Mouse (Mus musculus): ENCODE data around the gene Syngr3.
"Not testable (repeated sequence)": the region's sequence is repeated elsewhere in the genome, so short reads cannot be mapped to it uniquely, and the experiment has no call there.

Syngr3 gene

GRCm38 (mm10) chr17:24689251-24690081 lies at the start of gene Syngr3:
Syngr3 (minus strand) TSS chr17:24689955.
- no peak for DNase-seq (ENCODE audit: low read depth, low spot score)

GRCm38 (mm10) chr17:24738238-24738637 lies 48.5 kb upstream of the Syngr3 start:
- no peak for DNase-seq (ENCODE audit: low read depth, low spot score)

DNA sequence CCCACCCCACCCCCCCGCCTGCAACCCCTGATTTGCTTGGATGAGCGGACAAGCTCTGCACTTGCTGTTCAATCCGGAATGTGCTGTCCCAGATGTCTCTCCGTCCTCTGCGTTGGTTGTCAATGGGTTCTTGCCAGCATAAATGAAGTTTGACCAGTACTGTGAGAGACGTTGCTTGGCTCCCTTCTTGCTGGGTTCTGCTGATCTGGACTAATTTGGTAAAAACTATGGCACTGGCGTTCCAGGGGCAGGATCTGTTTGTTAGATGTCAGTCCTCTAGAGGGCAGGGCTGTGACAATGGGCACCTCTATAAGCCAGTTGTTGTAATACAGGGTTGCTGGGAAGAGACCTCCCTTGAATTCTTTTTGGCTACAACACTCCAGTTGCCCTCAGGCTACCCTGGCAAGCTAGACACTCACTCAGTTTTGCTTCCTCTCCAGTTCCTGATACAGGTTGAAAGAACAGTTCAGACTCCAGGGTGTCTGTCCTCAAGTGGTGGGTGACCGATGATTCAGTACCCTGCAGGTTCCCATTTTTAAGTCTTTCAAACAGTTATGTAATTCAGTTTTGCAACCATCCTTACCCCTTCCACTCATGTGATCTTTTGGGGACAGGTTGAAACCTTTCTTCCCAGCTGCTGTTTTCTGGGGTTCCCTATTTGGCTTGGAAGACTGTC lies 47.5 kb upstream of the Syngr3 start:
- peak; percentile 57 for DNase-seq (ENCODE audit: low read depth, low spot score)

GRCm38 (mm10) chr17:24736330-24737051 lies 46.7 kb upstream of the Syngr3 start, which contains the start of gene Msrb1:
Msrb1 (plus strand) TSS chr17:24736642.
- DNase-seq (ENCODE audit: low read depth, low spot score), result peak; percentile 100

DNA sequence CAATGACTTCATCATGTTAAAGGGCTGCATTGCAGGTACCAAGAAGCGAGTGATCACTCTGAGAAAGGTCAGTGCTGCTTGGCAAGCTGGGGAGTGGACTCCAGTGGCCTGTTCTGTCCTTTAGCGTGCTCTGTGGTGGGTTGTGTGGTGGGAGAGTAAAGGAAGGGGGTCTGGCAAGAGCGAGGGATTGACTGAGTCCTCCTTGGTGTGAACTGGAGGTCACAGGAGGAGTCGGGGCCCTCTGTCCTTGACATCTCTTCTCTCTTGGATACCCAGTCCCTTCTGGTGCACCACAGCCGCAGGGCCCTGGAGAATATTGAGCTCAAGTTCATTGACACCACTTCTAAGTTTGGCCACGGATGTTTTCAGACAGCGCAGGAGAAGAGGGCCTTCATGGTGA lies 45.7 kb upstream of the Syngr3 start:
- no peak for DNase-seq (ENCODE audit: low read depth, low spot score)

DNA sequence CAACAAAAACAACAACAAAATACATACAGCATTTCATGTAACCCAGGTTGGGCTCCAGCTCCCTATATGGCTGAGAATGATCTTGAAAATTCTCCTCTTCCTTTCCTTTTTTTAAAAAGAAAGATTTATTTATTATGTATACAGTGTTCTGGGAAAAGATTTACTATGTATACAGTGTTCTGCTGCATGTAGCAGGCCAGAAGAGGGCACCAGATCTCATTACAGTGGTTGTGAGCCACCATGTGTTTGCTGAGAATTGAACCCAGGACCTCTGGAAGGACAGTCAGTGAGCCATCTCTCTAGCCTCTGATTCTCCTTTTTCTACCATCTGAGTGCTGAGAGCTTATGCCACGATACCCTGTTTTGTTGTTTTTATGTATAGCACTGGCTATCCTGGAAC lies 44.8 kb upstream of the Syngr3 start:
- peak; percentile 32 for DNase-seq (ENCODE audit: low read depth, low spot score)

DNA sequence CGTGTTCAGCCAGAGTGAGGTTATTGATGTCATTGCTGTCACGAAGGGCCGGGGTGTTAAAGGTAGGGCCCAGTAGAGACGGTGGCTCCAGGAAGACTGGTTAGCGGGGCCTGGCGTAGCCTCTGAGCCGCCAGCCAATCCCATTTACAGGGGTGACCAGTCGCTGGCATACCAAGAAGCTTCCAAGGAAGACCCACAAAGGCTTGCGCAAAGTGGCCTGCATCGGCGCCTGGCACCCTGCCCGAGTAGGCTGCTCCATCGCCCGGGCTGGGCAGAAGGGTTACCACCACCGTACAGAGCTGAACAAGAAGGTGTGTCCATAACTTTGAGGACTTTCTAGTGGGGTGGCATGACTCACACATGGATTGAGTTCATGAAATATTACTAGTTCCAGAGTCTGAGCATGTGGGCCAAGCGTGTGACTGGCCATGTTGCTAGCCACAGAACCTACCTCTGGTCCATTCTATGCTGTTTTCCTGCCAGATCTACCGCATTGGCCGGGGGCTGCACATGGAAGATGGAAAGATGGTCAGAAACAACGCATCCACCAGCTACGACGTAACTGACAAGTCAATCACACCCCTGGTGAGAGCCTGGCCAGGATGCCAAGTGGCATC lies 43.8 kb upstream of the Syngr3 start:
- DNase-seq (ENCODE audit: low read depth, low spot score), result peak; percentile 23

DNA sequence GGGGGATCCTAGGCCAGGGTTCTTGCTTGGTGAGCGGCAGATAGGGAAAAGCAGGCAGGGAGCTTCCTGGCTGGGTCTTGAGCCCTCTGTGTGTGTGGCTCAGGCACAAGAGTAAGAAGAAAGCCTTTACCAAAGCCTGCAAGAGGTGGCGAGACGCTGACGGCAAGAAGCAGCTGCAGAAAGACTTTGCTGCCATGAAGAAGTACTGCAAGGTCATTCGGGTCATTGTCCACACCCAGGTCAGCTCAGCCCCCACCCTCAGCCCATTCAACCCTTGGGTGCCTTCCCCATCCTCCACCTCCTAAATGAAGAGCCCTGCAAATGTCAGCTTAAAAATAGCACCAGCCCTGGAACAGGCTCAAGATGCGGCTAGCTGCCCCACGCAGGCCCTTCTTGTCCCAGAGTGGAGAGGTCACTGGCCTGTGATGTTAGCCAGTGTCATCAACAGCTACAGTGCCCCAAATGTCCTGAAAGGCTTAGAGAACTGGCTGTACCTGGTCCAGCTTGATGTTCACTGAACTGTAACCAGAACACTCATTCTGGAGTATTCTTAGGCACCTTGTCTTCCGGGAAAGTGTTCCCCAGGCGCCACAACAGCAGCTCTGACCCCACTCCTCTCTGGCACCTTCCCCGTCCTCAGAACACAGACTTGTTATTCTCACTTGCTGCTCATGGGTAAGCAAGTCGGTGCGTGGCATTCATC lies 42.6 kb upstream of the Syngr3 start:
- no peak for DNase-seq (ENCODE audit: low read depth, low spot score)

DNA sequence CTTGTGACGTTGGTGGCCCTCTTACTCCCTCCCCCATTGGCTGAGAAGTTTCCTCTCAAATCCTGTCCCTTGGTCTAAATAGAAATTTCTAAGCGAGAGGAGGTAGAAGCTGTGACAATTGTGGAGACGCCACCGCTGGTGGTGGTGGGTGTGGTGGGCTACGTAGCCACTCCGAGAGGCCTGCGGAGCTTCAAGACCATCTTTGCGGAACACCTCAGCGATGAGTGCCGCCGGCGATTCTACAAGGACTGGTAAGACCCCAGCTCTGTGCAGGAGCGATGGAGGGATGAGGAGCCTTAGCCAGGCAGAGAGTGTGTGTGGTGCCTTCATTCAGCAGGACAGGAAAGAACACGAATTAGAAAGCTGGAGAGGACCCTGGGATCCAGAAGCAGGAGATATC lies 41.0 kb upstream of the Syngr3 start:
- no peak for DNase-seq (ENCODE audit: low read depth, low spot score)

DNA sequence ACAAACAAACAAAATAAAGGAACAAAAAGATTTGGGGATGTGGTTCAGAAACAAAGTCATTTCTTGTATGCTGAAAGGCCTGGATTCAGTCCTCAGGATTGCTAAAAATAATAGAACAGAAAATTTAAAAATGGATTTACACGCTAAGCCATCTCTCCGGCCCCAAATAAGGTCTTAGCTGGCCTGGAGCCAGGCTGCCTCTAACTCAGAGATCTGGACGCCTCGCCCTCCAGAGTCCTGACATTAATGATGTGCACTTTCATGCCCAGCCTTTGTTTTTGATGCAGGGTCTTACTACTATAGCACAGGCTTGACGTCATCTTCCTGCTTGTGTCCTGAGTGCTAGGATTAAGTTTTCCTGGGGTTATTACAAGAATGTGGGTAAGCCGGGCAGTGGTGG lies 39.3 kb upstream of the Syngr3 start:
- DNase-seq (ENCODE audit: low read depth, low spot score), result no peak

- DNase-seq (ENCODE audit: low read depth, low spot score), result no peak
Observed at GRCm38 (mm10) chr17:24728184-24728583, 38.4 kb upstream of the Syngr3 start.

- DNase-seq (ENCODE audit: low read depth, low spot score), result no peak
Observed at GRCm38 (mm10) chr17:24727618-24728017, 37.9 kb upstream of the Syngr3 start, which contains the start of gene Rpl3l. Rpl3l (plus strand) TSS chr17:24727820.

DNA sequence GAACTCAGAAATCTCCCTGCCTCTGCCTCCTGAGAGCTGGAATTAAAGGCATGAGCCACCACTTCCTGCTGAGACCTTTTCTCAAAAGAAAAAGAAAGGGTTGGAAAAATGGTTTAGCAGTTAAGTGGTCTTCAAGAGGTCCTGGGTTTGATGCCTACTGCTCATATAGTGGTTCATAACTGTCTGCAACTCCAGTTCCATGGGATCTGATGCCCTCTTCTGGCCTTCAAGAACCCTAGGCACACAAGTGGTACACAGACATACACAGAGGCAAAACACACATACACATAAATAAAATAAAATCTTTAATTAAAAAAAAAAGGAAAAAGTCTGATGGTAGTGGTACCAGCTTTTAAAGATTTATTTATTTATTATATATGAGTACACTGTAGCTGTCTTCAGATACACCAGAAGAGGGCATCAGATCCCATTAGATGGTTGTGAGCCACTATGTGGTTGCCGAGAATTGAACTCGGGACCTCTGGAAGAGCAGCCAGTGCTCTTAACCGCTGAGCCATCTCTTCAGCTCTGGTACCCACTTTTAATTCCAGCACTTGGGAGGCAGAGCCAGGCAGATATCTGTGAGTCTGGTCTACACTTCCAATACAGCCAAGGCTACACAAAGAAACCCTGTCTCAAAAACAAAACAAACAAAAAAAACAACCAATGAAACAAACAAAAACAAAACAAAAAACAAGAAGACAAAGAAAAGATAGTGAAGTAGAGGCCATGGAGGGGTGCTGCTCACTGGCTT lies 36.1 kb upstream of the Syngr3 start:
- no peak for DNase-seq (ENCODE audit: low read depth, low spot score)

- peak; percentile 98 for DNase-seq (ENCODE audit: low read depth, low spot score)
Observed at GRCm38 (mm10) chr17:24724184-24724583, 34.4 kb upstream of the Syngr3 start, which contains the start of gene Ndufb10. Ndufb10 (minus strand) TSS chr17:24724478.

- DNase-seq (ENCODE audit: low read depth, low spot score), result peak; percentile 63
Observed at GRCm38 (mm10) chr17:24723881-24724180, 34.1 kb upstream of the Syngr3 start.

- DNase-seq (ENCODE audit: low read depth, low spot score), result peak; percentile 54
Observed at GRCm38 (mm10) chr17:24723122-24723880, 33.5 kb upstream of the Syngr3 start.

DNA sequence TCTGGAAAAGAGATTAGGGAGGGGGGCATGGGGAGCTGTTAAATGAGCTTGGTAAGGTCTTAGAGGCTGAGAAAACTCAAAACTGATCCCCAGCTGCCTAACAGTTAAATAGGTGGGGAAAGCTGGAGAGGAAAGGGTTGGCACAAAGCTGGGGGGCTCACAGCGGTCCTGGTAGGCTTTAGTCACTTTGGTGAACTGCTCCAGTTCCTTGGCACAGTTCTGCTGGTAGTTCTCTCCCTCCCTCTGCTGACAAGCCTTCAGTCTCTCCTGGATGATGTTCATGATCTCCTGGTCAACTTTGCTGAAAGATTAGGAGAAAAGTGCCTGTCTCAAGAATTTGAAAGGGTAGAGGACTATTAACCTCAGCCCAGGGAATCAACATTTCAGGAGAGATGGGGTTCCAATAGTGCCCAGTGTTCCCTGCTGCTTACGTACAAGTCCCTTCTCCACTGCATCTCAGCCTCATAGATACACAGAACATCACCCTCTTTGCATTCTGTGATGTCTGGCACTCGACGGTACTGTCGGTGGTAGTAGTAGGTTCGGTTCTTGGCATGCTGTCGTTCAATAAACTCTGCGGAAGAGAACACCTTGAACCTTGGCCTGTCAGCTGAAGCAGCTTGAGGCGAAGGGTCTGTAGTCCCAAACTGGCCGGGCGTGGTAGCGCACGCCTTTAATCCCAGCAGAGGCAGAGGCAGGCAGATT lies 32.6 kb upstream of the Syngr3 start:
- DNase-seq (ENCODE audit: low read depth, low spot score), result peak; percentile 49

GRCm38 (mm10) chr17:24721383-24721955 lies 31.7 kb upstream of the Syngr3 start:
- DNase-seq (ENCODE audit: low read depth, low spot score), result not testable (repeated sequence)

- DNase-seq (ENCODE audit: low read depth, low spot score), result not testable (repeated sequence)
Observed at GRCm38 (mm10) chr17:24720616-24721015, 30.9 kb upstream of the Syngr3 start.

Data from 3T3-L1 (cell line).